Mouse (Mus musculus): ENCODE data around the gene Map10.

The Map10 gene

GRCm38 (mm10) chr8:125716211-125716610 lies 46.6 kb downstream of the Map10 start:
- DNase-seq (ENCODE audit: low spot score in 2 of 2) = no peak

- DNase-seq (ENCODE audit: low spot score in 2 of 2) = no peak
Measured at GRCm38 (mm10) chr8:125716613-125717012, 47.0 kb downstream of the Map10 start.

- no peak for DNase-seq (ENCODE audit: low spot score in 2 of 2)
Measured at GRCm38 (mm10) chr8:125718914-125719313, 49.3 kb downstream of the Map10 start.

- DNase-seq (ENCODE audit: low spot score in 2 of 2) = no peak
Measured at GRCm38 (mm10) chr8:125722675-125723074, 53.1 kb downstream of the Map10 start.

Measured in spleen, postnatal 10 days (tissue).